Mouse (Mus musculus) splenic B cell, adult 2 months (primary cell): ENCODE data around the gene Prdx6.
"Not testable (repeated sequence)": the region's sequence is repeated elsewhere in the genome, so short reads cannot be mapped to it uniquely, and the experiment has no call there.

ENCODE experiments used
- DNase-seq: peaks from one replicate; pipeline ENCODE4 v3.0.0-alpha.2; 2011; ENCODE audit warnings: low read depth, low spot score
- H3K27me3 ChIP-seq: 2 replicates; pipeline ENCODE4 v1.6.1; 2012; ENCODE audit warnings: mild to moderate bottlenecking, low read length, moderate library complexity, mixed read lengths; ENCODE audit not compliant: control insufficient read depth, poor library complexity, insufficient read depth, severe bottlenecking
- H3K36me3 ChIP-seq: 2 replicates; pipeline ENCODE4 v1.6.1; 2012; ENCODE audit warnings: mild to moderate bottlenecking, low read length, moderate library complexity, mixed read lengths; ENCODE audit not compliant: control insufficient read depth, poor library complexity, insufficient read depth, severe bottlenecking

Gene Prdx6

DNA sequence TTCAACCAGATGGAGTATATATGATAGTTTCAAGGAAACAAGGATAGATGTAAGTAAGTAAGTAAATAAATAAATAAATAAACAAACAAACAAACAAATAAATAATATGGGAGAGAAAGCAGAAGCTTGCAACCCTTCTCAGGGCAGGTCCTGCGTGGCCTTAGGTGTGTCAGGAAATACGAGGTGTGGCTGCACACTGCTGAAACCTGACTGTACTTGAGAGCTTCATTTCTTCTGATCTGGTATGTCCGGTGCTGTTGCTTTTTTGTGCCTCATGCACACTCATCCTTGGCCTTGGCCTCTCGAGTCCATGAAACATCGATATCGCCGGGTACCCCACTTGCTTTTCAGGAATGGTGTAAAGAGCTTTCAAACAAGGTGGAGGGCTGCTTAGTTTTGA is 13.7 kb downstream of the Prdx6 start:
- no peak for DNase-seq
- no peaks in the 10 kb centered on the region for H3K27me3 ChIP-seq
- H3K36me3 ChIP-seq = peaks cover 5% of the 10 kb centered on the region

DNA sequence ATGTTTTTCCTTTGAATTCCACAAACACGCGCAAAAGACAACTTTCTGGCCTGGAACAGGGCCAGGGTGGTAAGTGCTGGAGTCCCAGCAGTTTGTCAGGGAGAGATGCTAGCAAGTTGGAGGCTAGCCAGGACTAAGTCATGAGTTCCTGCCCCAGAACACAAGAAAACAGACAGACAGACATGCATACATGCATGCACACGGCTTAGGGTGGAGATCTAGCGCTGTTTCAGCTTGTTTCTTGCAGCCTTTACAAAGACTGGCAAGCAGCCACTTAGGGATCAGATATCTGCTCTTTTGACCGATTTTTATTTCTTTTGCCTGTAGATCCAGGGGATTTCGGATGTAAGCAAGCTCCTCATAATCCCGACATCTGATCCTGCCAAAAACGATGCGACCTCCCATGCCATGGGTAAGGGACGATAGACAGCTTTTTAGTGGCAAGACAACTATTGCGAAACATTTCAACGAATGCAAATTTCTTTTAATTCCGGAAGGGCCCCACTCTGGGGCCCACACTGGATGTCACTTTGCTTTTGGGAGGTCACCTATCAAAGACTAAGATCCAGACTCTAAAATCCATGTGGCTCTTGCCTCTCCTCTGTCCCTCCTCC is 17.7 kb downstream of the Prdx6 start:
- 0 out of 2 replicates have a peak, but pooled peaks cover 3% of the 10 kb centered on the region for H3K36me3 ChIP-seq
- no peak for DNase-seq
- no peaks in the 10 kb centered on the region for H3K27me3 ChIP-seq

DNA sequence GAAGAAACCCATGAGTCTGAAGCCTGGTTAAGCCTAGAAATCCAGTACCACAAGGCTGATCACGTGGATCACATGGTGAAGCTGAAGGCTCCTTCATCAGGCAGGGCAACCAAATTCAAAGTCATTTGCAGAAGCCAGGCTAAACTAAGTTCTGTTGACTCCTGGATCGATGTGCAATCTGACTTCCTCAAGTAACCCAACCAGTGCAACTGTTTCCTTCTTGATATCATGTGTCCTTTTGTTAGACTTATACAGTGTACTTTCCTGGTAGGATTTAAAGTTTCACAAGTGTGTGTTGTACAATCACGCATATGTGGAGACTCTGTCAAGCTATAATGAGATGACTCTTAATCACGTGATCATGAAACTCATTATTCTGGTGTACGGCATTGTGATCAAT is 18.8 kb downstream of the Prdx6 start:
- no peak for DNase-seq
- 0 out of 2 replicates have a peak, but pooled peaks cover 1% of the 10 kb centered on the region for H3K36me3 ChIP-seq

DNA sequence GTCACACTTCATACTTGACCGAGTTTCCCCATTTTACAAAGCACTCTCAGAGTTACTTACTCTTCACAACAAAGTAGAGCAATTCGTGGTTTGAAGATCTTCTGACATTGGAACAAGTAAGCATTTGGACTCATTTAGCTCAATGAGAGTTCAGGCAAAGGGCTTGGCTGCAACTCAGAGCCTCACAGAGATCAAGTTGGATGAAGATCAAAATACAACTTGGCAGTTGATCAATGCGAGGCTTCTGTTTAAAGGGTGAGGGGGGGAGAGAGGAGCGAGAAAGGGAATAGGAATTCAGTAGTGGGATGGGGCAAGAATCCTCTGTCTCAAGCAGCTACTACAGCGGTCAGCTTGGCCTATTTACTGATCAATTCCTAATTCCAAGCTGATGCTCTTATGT is 26.2 kb downstream of the Prdx6 start:
- no peaks in the 10 kb centered on the region for H3K36me3 ChIP-seq
- H3K27me3 ChIP-seq = no peaks in the 10 kb centered on the region
- no peak for DNase-seq

More for the DNA sequence above, 18.8 kb downstream of the Prdx6 start:
- H3K27me3 ChIP-seq = no peaks in the 10 kb centered on the region

DNA sequence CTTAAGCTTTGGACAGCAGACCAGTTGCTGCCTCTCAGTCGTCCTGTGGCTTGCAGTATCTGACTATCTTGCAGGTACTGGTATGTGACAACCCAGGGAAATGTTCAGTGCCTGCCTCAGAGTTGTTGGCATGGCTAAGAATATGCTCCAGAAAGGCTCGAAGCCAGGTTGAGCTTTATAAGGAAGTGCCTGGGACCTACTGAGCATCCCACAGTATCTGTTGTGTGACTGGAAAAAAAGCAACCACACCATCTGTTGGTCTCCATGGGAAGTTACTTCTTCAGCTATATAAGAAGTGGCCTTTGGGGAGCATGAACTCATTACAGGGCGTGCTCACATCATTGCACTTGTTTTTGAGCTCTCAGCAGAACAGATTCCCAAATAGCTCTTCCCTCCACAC is 31.2 kb downstream of the Prdx6 start:
- DNase-seq = no peak
- Histone ChIP-seq H3K36me3 (no peaks in the 10 kb centered on the region), H3K27me3 (no peaks in the 10 kb centered on the region)

DNA sequence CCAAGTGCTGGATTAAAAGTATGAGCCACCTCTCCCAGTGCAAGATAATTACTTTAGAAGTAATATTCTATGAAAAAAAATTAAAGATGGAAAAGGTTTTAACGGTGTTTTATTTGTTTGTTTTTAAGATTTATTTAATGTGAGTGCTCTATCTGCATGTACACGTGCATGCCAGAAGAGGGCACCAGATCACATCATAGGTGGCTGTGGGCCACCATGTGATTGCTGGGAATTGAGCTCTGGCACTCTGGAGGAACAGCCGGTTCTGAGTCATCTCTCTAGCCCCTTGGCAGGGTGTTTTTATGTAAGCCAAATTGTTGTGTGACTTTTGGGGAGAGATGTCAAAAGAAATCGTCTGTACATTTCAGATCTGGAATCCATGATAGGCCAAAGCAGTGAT is 36.6 kb downstream of the Prdx6 start:
- DNase-seq = peak; percentile 72
- H3K36me3 ChIP-seq = no peaks in the 10 kb centered on the region
- H3K27me3 ChIP-seq = no peaks in the 10 kb centered on the region

DNA sequence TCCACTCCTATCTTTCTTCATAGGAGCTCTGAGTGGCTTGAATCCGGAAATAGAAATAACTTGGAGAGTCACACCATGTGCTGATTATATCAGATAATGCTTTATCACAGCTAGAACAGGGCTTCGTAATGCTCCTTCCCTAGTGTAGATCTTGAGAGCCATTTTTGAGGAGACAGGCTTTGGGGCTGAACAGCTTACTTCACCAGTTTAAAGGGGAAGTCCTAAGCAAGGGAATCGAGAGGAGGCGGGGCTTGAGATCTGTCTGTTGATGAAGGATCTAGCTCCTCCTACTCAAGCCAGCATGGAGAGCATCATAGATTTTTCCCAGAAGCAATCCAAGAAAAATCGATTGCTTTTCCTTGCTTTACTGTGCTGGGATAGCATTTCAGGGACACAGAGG is 51.2 kb downstream of the Prdx6 start:
- no peaks in the 10 kb centered on the region for H3K36me3 ChIP-seq
- DNase-seq = no peak
- no peaks in the 10 kb centered on the region for H3K27me3 ChIP-seq

DNA sequence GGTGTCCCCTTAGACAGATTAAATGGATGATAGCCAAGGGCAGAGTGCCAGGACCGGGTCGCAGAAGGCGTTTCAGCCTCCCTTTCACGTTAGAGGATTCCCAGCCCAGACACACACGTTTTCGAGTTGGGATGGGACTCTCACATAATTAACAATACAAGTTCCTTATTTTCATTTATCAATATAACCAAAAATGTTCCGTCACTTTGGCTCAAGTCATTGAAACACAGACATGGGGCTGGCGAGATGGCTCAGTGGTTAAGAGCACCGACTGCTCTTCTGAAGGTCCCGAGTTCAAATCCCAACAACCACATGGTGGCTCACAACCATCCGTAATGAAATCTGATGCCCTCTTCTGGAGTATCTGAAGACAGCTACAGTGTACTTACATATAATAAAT is 54.7 kb downstream of the Prdx6 start:
- H3K27me3 ChIP-seq, H3K36me3 ChIP-seq: not testable (repeated sequence)

DNA sequence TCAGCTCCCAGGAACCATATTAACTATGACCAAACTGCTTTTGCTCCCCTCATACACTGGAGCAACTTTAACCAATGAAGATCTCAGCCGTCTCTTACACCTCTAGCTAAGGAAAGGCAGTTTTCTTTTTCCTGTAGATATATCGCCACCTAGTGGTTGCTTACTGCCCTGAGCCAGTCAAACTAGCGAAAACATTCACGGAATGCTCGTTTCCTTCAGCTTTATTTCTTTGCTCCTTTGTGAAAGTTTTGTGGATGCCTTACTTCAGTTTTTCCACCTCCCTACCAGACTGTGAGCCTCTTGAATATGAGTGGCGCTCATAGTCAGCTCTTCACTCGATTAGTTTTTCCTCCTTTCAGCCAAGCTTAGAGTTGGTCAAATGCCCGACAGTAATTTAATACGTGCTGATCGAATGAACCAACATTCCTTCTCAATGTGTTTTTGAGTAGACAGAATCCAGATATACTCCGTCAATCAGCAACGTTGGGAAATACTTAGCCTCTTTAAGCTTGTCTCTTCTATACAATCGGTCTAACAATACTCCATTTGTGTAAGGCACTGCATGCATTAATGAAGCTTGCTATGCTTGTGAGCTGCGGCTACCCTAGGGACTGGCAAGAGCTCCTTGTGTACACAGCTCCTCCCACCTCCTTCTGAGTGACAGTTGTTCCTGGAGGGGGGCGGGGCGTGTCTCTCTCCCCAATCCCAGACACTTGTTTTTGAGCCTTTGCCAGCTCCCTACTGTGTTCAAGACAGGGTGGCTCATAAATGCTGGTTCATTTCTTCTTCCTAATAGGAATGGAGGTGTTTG is 55.3 kb downstream of the Prdx6 start:
- Histone ChIP-seq H3K36me3 (no peaks in the 10 kb centered on the region), H3K27me3 (no peaks in the 10 kb centered on the region)
- DNase-seq = peak; percentile 71

More for the DNA sequence above, 54.7 kb downstream of the Prdx6 start:
- not testable (repeated sequence) for DNase-seq

DNA sequence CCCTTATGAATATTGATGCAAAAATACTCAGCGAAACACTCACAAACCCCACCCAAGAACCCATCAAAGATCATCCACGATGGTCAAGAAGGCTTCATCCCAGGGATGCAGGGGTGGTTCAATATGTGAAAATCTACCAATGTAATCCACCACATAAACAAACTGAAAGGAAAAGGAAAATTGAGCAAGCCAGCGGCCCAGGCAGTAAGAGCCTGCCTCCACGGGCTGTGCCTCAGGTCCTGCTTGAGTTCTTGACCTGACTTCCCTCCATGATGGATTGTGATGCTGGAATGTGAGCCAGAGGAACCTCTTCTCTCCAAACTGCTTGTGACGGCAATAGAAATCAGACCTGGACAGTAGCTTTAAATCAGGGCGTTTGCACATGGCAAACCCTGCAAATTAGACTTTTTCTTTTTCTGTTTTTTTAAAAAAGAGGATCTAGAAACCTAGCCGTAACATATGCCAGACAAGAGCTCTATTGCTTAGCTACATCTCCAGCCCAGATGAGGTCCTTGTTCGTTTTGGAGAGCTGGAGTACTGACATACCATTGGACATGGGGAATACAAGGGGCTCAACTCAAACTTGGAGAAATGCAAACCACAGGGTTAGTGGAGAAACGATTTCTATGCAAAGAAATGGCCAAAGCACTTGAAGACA is 60.6 kb downstream of the Prdx6 start:
- Histone ChIP-seq H3K36me3 (no peaks in the 10 kb centered on the region), H3K27me3 (no peaks in the 10 kb centered on the region; the same call in 1 of the 2 replicates)
- no peak for DNase-seq
